Mouse (Mus musculus) macrophage (primary cell): Measurements from ENCODE around the gene Apcs. TPM values are rescaled to one million over a fixed set of nuclear protein-coding genes. Genes with fewer than 3 reads are reported as not detected.

ENCODE experiments used
- H3K27ac ChIP-seq: fragments of 350-480 bp; formaldehyde crosslinking; 2 replicates; pipeline ENCODE4 v1.9.0; 2021
- H3K36me3 ChIP-seq: fragments of 350-480 bp; formaldehyde crosslinking; 2 replicates; pipeline ENCODE4 v1.9.0; 2021; ENCODE audit errors: inconsistent target
- H3K4me3 ChIP-seq: fragments of 350-480 bp; formaldehyde crosslinking; 2 replicates; pipeline ENCODE4 v1.9.0; 2021; ENCODE audit errors: inconsistent target
- H3K79me2 ChIP-seq: fragments of 350-480 bp; formaldehyde crosslinking; 2 replicates; pipeline ENCODE4 v1.9.0; 2021; ENCODE audit errors: inconsistent target
- WGBS: methylation state at CpG from one replicate; pipeline ENCODE4 v1.1.7; 2026; ENCODE audit warnings: inconsistent platforms; ENCODE audit not compliant: missing documents; 5-methylcytosine and 5-hydroxymethylcytosine counted together
- polyA plus RNA-seq: library from polyadenylated mRNA; stranded (reverse); fragments of 250-400 nt; gene quantifications from 3 replicates; pipeline ENCODE4 v1.2.4, GENCODE M21; 2018; ENCODE audit warnings: inconsistent platforms
- total RNA-seq, 78 experiments: library from RNA; depleted of rRNA; stranded (reverse); fragments of 250-400 nt; gene quantifications; 1 replicate in 9 of 78; 2 replicates in 24 of 78; 3 replicates in 43 of 78; 4 replicates in 2 of 78; pipeline ENCODE4 v1.2.4; 2018; ENCODE audit warnings: inconsistent platforms in 56 of 78

Gene Apcs
- total RNA-seq (2018; cell fraction: chromatin; rRNA removed): not detected
- total RNA-seq (2018; cell fraction: cytosol; rRNA removed): not detected
- not detected for total RNA-seq (2018; cell fraction: nucleus; rRNA removed)
- not detected in 3 replicates for polyA plus RNA-seq

GRCm38 (mm10) chr1:172894777-172895357, at the start of gene Apcs:
Apcs (minus strand) TSS chr1:172895041.
- Histone ChIP-seq H3K4me3 (no peak within 1 kb of the TSS), H3K79me2 (no peaks in the 10 kb centered on the region), H3K36me3 (no peaks in the 10 kb centered on the region), H3K27ac (no peak within 1 kb of the TSS)
- 77% methylated on average over 2 of the region's 2 CpGs for WGBS

- Histone ChIP-seq H3K27ac (no peak overlapping the region), H3K36me3 (no peaks in the 10 kb centered on the region), H3K79me2 (no peaks in the 10 kb centered on the region), H3K4me3 (no peak overlapping the region)
- 92% methylated on average over 2 of the region's 2 CpGs for WGBS
Measured at GRCm38 (mm10) chr1:172932197-172932596, 37.4 kb upstream of the Apcs start.

- Histone ChIP-seq H3K4me3 (no peak overlapping the region), H3K36me3 (no peaks in the 10 kb centered on the region), H3K79me2 (no peaks in the 10 kb centered on the region), H3K27ac (no peak overlapping the region)
- WGBS: 82% methylated on average over 2 of the region's 2 CpGs
Measured at GRCm38 (mm10) chr1:172918450-172918849, 23.6 kb upstream of the Apcs start.

GRCm38 (mm10) chr1:172917115-172917514, 22.3 kb upstream of the Apcs start:
- no peaks in the 10 kb centered on the region for H3K36me3 ChIP-seq
- no peak overlapping the region for H3K4me3 ChIP-seq
- H3K27ac ChIP-seq: no peak overlapping the region
- H3K79me2 ChIP-seq: no peaks in the 10 kb centered on the region
- WGBS: 64% methylated on average over 1 of the region's 1 CpGs

GRCm38 (mm10) chr1:172903313-172903712, 8.5 kb upstream of the Apcs start:
- no peak overlapping the region for H3K4me3 ChIP-seq
- H3K36me3 ChIP-seq: no peaks in the 10 kb centered on the region
- H3K79me2 ChIP-seq: no peaks in the 10 kb centered on the region
- H3K27ac ChIP-seq: no peak overlapping the region

GRCm38 (mm10) chr1:172895435-172895834, 594 bp upstream of the Apcs start:
- Histone ChIP-seq H3K27ac (no peak overlapping the region), H3K36me3 (no peaks in the 10 kb centered on the region), H3K4me3 (no peak overlapping the region), H3K79me2 (no peaks in the 10 kb centered on the region)
- WGBS: 85% methylated on average over 2 of the region's 2 CpGs

GRCm38 (mm10) chr1:172876675-172877074, 18.2 kb downstream of the Apcs start:
- Histone ChIP-seq H3K36me3 (no peaks in the 10 kb centered on the region), H3K4me3 (no peak overlapping the region), H3K79me2 (no peaks in the 10 kb centered on the region), H3K27ac (no peak overlapping the region)
- WGBS: 100% methylated on average over 1 of the region's 1 CpGs

- Histone ChIP-seq H3K79me2 (no peaks in the 10 kb centered on the region), H3K36me3 (no peaks in the 10 kb centered on the region), H3K4me3 (no peak overlapping the region), H3K27ac (no peak overlapping the region)
- WGBS: 92% methylated on average over 4 of the region's 4 CpGs
Measured at GRCm38 (mm10) chr1:172875265-172875664, 19.6 kb downstream of the Apcs start.

- no peak overlapping the region for H3K27ac ChIP-seq
- no peaks in the 10 kb centered on the region for H3K36me3 ChIP-seq
- H3K79me2 ChIP-seq: no peaks in the 10 kb centered on the region
- 82% methylated on average over 2 of the region's 2 CpGs for WGBS
- H3K4me3 ChIP-seq: no peak overlapping the region
Measured at GRCm38 (mm10) chr1:172848171-172848570, 46.7 kb downstream of the Apcs start.

GRCm38 (mm10) chr1:172847044-172847761, 47.6 kb downstream of the Apcs start:
- 87% methylated on average over 2 of the region's 2 CpGs for WGBS
- no peak overlapping the region for H3K27ac ChIP-seq
- no peak overlapping the region for H3K4me3 ChIP-seq
- H3K79me2 ChIP-seq: no peaks in the 10 kb centered on the region
- no peaks in the 10 kb centered on the region for H3K36me3 ChIP-seq

Other genes starting within 250 kb of the Apcs start
- not detected in 3 replicates for gene Crp, start 197.0 kb downstream of the Apcs start, polyA plus RNA-seq
- not detected in 3 replicates for gene Olfr16, start 55.4 kb upstream of the Apcs start, polyA plus RNA-seq
- not detected in 3 replicates for gene Olfr1408, start 242.3 kb upstream of the Apcs start, polyA plus RNA-seq